Mouse (Mus musculus) macrophage (primary cell): ENCODE measurements at regions not wholly inside any gene's neighbourhood (a gene's known extent, or its start where the extent isn't known, plus 50 kb on each side); places are given as distances from the start of the nearest gene placed in this dataset.

Experiments used
- H3K27ac ChIP-seq: fragments of 350-480 bp; formaldehyde crosslinking; 2 replicates; pipeline ENCODE4 v1.9.0; 2021
- H3K36me3 ChIP-seq: fragments of 350-480 bp; formaldehyde crosslinking; 2 replicates; pipeline ENCODE4 v1.9.0; 2021; ENCODE audit errors: inconsistent target
- H3K4me3 ChIP-seq: fragments of 350-480 bp; formaldehyde crosslinking; 2 replicates; pipeline ENCODE4 v1.9.0; 2021; ENCODE audit errors: inconsistent target
- H3K79me2 ChIP-seq: fragments of 350-480 bp; formaldehyde crosslinking; 2 replicates; pipeline ENCODE4 v1.9.0; 2021; ENCODE audit errors: inconsistent target
- WGBS: methylation state at CpG from one replicate; pipeline ENCODE4 v1.1.7; 2026; ENCODE audit warnings: inconsistent platforms; ENCODE audit not compliant: missing documents; 5-methylcytosine and 5-hydroxymethylcytosine counted together

DNA sequence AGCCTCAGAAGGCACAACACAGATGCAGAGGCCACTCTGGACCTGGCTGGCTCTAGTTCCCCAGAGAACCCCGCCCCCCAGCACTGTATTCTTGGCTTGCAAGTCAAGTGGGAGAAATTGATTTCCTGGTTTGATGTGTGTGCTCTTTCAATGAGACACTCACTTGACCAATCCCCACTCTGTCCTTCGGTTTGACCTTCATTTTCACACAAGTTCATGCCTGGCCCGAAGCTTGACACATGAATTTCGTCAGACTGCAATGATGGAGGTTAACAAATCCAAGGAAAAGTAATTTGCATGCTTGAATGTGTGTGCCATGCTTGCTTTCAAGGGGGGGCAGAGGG is 333.4 kb upstream of the Mki67 start:
- WGBS: 78% methylated on average over 4 of the region's 4 CpGs
- Histone ChIP-seq H3K4me3 (no peak overlapping the region), H3K79me2 (no peaks in the 10 kb centered on the region), H3K27ac (no peak overlapping the region), H3K36me3 (no peaks in the 10 kb centered on the region)

DNA sequence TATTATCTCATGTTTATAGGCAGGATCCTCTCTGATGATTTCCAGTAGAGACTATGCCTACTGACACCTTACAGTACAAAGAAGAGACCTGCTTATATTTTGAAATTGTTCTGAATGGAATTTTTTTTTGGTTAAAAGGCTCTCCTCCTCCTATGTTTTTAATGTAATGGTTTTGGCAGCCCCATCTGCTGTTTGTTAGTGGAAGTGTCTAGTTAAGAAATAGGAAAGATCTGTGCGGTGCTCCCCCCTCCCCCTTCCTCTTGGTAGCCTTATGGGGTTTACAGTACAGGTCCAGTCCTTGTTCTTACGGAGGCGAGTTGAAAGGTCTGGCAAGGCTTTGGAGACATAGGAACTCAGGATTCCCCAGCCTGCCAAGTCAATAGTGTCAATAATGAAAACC is 334.0 kb upstream of the Mki67 start:
- no peak overlapping the region for H3K27ac ChIP-seq
- no peak overlapping the region for H3K4me3 ChIP-seq
- H3K36me3 ChIP-seq: no peaks in the 10 kb centered on the region
- no peaks in the 10 kb centered on the region for H3K79me2 ChIP-seq
- 45% methylated on average over 3 of the region's 3 CpGs for WGBS

DNA sequence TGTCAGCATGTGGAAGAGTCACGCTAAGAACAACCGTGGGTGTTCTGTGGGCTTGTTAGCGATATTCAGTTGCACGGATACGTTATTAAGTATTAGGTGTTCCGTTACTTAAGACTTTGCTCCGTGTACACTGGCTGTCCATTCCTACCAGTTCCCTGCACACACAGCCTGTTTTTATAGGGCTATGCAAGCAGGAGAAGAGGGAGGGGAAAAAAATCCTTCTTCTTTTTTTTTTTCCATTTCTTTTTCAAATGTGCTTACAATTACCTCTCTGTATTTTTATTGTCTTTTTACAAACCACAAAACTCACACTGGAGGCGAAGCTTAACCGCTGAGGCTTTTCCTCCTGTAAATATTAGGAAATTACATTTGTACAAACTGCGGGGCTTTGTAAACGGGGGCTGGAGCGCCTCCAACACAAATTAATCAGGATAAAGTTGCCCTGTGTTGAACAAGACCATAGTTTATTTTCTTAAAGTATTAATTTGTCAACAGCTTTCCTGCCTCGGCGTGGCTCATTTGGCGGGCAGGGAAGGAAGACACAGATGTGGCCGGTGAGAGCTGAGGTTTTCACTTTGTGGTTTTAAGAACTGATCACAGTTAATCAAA is 340.8 kb upstream of the Mki67 start:
- Histone ChIP-seq H3K79me2 (no peaks in the 10 kb centered on the region), H3K27ac (no peak overlapping the region), H3K4me3 (no peak overlapping the region), H3K36me3 (no peaks in the 10 kb centered on the region)
- 44% methylated on average over 16 of the region's 16 CpGs for WGBS

DNA sequence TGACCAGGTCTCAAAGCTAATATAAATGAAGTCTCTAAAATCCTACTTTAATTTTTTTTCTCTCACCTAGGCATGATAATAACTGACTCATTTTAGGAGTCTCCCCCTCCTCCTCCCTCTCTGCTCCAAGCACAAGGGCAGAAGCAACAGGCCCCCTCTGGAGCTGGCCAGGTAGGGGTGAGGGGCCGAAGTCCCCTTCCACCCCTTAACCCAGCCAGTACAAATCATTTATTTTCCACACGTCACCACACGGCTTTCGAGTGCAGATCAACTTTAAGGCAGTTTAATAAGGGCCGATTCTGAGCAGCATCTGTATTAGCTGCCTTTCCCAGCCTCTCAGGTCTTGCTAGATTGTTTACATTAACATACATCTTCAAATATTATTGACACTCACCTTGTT is 342.2 kb upstream of the Mki67 start:
- Histone ChIP-seq H3K79me2 (no peaks in the 10 kb centered on the region), H3K36me3 (no peaks in the 10 kb centered on the region), H3K27ac (no peak overlapping the region), H3K4me3 (no peak overlapping the region)
- 90% methylated on average over 4 of the region's 5 CpGs for WGBS

DNA sequence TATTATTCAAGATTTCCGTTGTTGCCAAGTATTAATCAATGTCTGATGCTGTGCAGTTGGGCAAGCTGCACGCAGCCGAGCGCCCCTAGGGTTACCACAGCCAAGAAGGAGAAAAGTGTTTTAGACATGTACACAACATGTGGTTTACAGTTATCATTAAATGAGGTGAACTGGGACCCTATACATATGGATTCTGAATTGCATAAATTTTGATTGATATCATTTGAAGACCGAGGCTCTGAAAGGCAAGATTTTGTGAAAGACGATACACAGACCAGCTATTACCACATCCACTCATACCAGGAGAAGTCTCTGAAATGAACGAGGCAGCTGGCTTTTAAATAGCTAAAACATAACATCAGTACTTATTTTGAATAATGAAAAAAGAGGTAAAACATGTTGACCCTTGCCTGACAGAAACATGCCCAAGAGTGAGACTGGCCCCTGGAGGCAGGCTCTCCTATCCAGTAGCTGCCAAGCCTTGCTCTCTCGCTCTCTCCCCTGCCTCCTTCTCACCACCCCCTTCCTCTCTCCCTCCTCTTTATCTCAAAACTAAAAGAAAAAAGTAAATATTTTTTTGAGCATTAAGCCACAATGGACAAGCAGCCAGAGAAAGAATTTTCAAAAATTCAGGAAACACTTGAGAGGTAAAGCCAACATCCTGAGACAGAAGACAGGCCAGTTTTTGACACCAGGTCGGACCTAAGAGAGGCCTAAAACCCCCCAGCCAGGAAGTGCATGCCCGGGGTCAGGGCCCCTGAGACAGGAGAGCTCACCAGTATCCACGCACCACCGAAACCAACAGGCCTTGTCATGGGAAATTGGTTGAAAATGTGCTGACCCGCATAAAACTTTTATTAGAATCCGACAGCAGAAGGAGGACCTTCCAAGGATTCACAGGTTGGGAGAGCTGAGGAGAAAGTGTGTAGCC is 342.9 kb upstream of the Mki67 start:
- Histone ChIP-seq H3K79me2 (no peaks in the 10 kb centered on the region), H3K27ac (no peak overlapping the region), H3K4me3 (no peak overlapping the region), H3K36me3 (no peaks in the 10 kb centered on the region)
- 77% methylated on average over 14 of the region's 14 CpGs for WGBS

DNA sequence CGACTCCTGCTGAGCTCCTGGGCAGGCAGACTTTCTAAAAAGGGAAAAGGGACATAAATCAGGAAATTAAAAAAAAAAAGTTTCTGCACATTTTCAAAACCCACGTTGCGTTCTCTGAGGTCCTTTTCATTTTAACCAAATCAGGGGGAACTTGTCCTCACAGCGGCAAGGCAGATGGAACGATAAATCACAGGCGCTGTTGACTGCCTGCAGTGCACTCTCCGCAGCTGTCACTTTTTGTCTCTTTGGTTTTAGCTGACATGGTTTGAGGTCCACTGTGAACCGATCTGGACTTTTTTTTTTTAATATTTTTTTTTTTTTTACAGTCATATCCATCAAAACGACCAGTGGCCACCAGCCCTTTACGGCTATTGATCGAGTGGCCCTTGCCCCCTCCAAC is 343.7 kb upstream of the Mki67 start:
- Histone ChIP-seq H3K36me3 (no peaks in the 10 kb centered on the region), H3K4me3 (no peak overlapping the region), H3K27ac (no peak overlapping the region), H3K79me2 (no peaks in the 10 kb centered on the region)
- WGBS: 29% methylated on average over 11 of the region's 11 CpGs

DNA sequence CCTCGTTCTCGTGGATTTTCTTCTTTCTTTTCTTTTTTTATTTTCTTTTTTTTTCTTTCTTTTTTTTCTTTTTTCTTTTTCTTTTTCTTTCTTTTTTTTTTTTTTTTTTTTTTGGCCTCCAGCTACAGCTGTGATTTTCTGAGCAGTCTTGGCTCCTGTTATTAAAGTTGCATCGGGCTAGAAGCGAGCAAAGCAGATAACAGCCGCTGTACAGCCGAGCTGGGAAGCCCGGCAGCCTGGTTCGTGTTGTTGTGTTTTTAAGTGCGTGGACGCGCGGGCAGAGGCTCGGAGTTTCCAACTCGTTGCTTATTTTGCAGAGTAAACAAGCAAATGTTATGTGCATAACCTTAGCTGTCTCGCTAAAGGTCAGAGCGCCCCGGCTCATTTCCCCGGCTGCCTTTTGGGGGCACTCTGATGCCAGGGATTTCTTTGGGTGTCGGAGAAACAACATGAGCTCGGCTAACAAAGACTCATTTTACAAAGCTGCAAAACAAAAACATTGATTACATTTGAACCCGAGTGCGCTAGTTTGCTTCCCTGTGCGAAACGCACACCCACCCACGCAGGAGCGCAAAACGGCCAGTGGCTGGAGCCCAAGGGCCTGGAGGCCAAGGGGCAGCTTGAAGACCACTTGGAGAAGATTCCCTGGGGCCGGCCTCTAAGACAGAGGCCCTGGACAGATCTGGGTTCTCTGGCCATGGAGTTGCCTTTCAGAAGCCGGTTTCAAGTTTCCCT is 344.3 kb upstream of the Mki67 start:
- no peaks in the 10 kb centered on the region for H3K79me2 ChIP-seq
- no peaks in the 10 kb centered on the region for H3K36me3 ChIP-seq
- WGBS: 44% methylated on average over 29 of the region's 29 CpGs
- no peak overlapping the region for H3K27ac ChIP-seq
- no peak overlapping the region for H3K4me3 ChIP-seq

DNA sequence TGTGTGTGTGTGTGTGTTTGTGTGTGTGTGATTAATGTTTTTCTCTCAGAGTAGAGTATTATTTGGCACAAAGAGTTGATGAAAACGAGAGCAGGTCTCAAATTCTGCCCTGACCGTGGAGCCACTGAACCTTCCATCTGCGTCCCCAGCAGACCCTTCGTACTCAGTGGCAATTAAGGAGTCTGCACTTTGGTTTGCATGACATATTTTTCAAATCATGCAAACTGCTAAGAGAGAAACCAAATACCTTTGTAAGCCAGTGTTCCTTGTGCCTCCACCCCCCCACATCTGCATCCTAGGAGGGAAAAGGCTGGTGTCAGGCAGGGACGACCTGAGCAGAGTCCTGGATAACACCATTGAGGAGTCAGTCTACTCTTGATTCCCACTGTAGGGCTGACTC is 346.5 kb upstream of the Mki67 start:
- H3K27ac ChIP-seq: no peak overlapping the region
- 85% methylated on average over 4 of the region's 5 CpGs for WGBS
- no peaks in the 10 kb centered on the region for H3K79me2 ChIP-seq
- H3K36me3 ChIP-seq: no peaks in the 10 kb centered on the region
- H3K4me3 ChIP-seq: no peak overlapping the region

DNA sequence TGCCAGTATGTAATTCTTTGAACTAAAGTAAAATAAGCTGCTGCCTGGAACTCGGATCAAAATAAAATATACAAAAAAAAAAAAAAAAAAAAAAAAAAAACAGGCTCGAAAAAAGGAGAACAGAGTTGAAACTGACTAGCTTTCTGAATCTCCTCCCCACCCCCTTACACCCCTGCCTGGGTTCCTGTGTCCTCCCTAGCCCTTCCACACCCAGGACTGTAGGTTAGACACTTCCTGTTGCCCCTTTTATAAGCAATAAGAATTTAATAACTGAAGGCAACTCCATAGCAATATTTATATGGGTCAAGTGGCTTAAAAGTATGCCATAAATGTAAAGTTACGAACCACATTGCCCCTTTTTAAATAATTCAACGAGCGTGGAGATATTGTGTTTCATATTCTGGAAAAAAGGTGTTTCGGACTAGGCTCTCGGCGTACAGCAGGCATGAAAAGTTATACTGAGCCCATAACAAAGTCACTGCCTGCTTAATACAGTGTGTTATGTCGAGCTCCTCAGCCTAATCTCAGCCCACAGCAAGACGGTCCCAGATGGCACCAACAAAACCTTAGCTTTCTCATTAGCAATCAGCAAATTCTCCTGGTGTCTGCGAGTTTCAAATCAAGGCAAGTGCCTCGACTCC is 349.0 kb upstream of the Mki67 start:
- 0 out of 2 replicates have a peak overlapping the region, but pooled peaks have one; percentile 7 for H3K27ac ChIP-seq
- no peak overlapping the region for H3K4me3 ChIP-seq
- H3K79me2 ChIP-seq: no peaks in the 10 kb centered on the region
- WGBS: 36% methylated on average over 11 of the region's 12 CpGs
- H3K36me3 ChIP-seq: no peaks in the 10 kb centered on the region

DNA sequence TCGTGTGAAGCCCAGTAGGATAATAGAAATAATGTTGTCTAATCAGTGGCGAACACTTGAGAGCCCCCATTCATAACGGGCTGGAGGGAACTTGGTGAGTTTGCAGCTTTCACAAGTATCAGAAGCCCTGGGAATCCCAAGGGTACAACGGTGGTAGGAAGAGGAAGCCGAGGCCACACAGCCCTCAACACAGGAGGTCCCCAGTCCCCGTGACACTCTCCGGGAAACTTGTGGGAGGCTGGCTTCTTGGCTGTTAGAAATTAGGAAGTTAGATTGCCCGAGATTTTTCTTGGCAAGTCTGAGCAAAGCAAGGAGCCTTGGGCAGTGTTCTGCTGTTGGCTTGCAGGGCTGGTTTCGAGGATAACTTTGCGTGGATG is 349.5 kb upstream of the Mki67 start:
- no peaks in the 10 kb centered on the region for H3K36me3 ChIP-seq
- no peaks in the 10 kb centered on the region for H3K79me2 ChIP-seq
- H3K27ac ChIP-seq: 0 out of 2 replicates have a peak overlapping the region, but pooled peaks have one; percentile 7
- 6% methylated on average over 10 of the region's 10 CpGs for WGBS
- H3K4me3 ChIP-seq: no peak overlapping the region

DNA sequence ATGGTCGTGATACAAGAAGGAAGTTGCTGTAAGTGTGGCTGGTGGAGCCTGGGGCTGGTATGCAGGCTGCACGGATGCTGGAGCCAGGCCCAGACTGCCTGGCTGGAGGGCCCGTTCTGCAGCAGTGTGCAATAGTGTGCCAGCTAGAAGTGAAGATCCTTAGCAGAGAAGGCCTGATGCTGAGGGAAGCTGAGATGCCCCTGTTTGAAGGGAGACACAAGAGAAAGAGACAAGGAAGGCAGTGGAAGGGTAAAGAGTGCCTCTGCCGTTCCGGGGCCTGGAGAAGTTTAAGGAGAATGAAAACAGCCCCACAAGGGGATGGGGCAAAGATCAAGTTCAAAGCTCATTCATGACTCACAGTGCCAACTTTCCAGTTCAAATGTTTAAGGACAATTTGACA is 354.7 kb upstream of the Mki67 start:
- no peaks in the 10 kb centered on the region for H3K36me3 ChIP-seq
- H3K79me2 ChIP-seq: no peaks in the 10 kb centered on the region
- WGBS: 56% methylated on average over 5 of the region's 5 CpGs
- no peak overlapping the region for H3K4me3 ChIP-seq
- H3K27ac ChIP-seq: no peak overlapping the region

DNA sequence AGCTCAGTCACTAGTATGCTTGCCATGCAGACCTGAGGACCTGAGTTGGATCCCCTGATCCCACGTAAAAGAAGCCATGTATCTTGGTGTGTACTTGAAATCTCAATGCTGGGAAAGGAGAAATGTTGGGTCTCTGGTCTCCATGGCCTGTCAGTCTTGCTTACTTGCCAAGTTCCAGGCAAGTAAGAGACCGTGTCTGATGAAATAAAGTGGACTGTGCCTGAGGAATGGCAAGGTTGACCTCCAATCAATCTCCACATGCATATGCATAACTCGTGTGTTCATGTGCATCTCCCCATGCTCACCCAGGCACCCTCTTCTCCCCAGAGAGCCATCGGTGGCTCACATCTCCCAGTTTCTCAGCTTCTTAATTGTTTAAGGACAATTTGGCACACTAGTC is 355.2 kb upstream of the Mki67 start:
- no peaks in the 10 kb centered on the region for H3K36me3 ChIP-seq
- H3K79me2 ChIP-seq: no peaks in the 10 kb centered on the region
- no peak overlapping the region for H3K4me3 ChIP-seq
- no peak overlapping the region for H3K27ac ChIP-seq
- WGBS: 86% methylated on average over 4 of the region's 4 CpGs

DNA sequence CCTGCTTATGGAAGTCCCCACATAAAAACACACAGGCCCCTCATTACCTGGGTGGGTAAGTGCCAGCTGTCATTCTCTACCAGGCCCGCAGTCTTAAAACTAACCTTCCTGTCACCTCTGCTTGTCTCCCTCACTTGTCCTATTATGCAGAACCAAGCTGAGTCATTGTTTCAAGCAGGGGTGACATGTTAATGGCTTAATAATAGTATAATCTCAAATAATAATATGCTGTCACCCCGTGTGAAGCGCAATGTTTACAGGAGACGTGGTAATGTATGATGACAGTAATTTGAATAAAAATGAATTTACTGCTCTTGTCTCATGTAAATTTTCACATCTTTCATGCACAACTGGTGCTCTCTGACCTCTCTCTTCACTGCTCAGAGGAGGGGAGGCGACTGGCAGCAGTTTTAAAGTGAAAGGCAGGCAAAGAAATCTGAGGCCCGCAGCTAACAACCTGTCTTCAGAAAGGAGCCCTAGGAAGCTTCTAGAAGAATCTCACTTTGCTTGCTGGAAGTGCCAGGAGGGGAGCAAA is 357.2 kb upstream of the Mki67 start:
- 89% methylated on average over 6 of the region's 6 CpGs for WGBS
- Histone ChIP-seq H3K4me3 (no peak overlapping the region), H3K79me2 (no peaks in the 10 kb centered on the region), H3K36me3 (no peaks in the 10 kb centered on the region), H3K27ac (no peak overlapping the region)

DNA sequence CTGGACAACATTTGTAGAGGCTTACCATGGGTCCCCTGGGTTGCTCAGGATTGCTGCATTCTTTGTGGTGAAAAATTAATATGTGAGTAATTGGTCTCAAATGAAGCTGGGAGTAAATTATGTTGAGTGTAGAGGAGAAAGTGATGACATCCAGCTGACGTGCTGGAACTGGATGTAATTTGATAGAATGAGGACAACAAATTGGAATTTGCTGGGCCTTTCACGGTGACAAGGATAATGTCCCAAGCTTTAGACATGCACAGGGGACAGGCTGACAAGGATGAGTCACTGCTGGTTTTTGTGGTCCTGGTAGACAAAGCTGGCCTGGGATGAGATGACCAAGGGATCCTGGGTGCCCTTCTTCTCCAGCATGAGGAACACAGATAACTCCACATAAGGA is 357.9 kb upstream of the Mki67 start:
- WGBS: 91% methylated on average over 2 of the region's 2 CpGs

More for the DNA sequence above, 357.9 kb upstream of the Mki67 start:
- Histone ChIP-seq H3K27ac (no peak overlapping the region), H3K4me3 (no peak overlapping the region), H3K79me2 (no peaks in the 10 kb centered on the region), H3K36me3 (no peaks in the 10 kb centered on the region)
